Mouse (Mus musculus) layer of hippocampus, adult 11-12 months (tissue): ENCODE results near the gene Fhad1.

Source experiments
- DNase-seq: peaks from one replicate; pipeline ENCODE4 v3.0.0; 2022; ENCODE audit warnings: low spot score

Gene Fhad1

DNA sequence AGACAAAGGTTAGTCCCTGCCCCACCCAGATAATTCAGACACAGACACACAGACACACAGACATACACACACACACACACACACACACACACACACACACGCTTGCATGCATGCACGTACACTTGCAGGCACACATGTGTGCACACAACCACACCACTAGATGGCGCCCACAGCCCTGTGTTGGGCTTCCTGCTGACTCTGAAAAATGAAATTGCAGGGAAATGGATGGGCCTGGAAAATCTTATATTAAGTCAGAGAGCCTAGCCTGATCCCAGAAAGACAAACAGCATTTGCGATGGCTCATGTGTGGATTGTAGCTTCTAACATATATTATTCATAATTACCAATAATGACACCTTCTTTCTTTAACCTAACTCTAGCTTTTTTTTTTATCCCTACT, 38.7 kb downstream of the Fhad1 start:
- DNase-seq, result peak; percentile 53

GRCm38 (mm10) chr4:141964575-141964974, 50.3 kb downstream of the Fhad1 start:
- peak; percentile 85 for DNase-seq

DNA sequence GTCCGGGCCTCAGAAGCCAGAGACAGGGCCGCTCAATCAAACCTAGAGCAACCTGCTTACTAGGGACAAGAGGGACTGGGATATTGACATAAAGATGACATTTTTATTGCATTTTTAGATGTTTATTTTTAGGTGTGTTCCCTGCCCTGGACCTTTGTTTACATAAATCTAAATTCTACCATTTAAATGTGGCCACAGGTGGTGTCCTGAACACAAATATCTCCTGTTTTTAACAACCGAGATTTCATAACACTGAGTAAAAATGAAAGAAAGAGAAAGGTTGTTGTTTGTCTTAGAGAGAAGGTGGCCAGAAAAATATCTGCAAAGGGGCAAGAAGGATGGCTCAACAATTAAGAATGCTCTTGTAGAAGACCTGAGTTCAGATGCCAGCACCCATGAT, 51.0 kb downstream of the Fhad1 start:
- no peak for DNase-seq

DNA sequence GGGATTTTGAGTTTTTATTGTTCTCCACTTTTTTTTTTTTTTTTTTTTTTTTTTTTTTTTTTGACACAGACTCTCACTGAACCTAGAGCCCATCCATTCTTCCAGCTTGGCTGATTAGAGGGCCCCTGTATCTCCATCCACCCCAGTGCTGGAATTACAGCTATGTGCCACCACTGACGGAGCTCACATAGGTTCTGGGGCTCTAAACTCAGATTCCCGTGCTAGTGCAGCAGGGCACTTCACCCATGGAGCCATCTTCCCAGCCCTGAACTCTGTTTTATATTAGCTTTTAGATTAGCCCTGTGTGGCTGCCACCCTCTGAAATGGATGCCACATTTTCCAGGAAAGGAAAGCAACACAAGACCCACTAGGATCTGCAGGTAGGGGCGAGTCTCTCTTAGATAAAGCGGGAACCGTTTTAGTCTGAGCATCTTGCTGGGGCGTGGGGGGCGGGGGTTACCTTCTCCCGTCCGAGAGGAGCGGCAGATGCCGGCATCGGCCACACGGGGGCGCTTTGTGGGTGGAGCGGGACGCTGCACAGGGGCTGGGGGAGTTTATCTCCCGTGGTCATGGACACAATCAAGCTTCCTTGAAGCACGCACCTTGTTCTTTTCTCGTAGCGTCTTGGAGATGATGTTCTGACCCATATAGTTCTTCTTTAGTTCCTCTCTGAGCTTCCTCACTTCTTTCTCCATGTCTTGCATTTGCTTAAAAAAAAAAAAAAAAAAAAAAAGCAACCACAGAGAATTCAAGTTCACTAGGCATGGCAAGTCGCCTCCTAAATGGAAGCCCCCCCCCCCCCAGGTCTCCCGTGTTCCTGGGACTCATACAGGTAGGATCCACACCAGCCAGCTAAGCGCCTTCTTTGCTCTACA, 51.8 kb downstream of the Fhad1 start:
- DNase-seq, result no peak

GRCm38 (mm10) chr4:141960037-141960436, 54.8 kb downstream of the Fhad1 start:
- no peak for DNase-seq

GRCm38 (mm10) chr4:141959615-141960014, 55.3 kb downstream of the Fhad1 start:
- no peak for DNase-seq

DNA sequence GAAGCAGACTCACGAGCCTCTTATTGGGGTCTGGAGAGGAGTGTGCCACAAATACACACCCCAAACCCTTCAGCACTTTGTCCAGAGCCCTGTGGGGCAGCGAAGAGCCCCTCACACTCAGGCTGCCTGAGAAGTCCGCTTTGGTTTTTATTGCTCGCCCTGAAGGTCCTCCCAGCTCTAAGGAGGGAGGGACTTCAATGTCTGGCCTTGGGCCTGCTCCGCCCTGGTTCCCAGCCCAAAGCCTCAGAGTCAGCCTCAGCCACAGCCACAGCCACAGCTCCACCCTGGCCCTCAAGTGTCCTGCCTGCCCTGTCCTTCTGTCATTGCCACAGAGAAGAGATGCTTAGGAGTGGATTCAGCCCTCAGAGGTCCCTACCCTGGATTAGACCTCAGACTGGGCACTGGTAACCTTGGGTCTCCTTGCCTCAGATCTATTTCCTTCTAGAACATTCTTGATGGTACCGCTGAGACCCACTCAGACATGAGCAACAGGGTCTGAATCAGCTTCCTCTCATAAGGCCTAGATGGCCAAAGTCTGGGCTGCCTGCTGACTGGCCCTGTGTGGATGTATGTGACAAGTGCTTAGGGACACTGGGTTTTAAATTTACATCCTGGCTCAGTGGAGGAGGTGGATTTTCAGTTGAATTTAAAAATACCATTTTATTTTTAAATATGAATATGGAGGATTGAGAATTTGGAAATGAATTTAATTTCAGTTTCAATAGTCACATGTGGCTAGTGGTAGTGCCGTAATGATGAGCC, 56.1 kb downstream of the Fhad1 start:
- DNase-seq, result no peak

DNA sequence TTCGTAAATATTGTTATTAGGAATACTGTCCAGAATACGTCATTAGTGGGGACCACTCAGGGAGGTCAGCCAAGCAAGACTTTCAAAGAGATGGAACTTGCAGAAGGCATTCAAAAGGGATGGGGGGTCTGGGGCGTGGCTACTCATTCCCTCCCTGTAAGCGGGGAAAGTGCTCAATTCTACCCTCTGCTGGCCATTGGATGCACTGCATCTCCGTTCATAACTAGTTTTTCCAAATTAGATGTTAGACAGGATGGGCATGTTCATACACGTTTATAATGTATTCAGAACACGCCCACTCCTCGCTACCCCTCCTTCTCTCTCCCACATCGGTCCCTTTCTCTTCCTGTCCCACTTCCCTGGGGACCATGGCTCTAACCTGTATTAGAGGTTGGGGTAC, 56.7 kb downstream of the Fhad1 start:
- DNase-seq, result peak; percentile 86

- DNase-seq, result no peak
Observed at GRCm38 (mm10) chr4:141957740-141958139, 57.1 kb downstream of the Fhad1 start.

- DNase-seq, result no peak
Observed at GRCm38 (mm10) chr4:141956931-141957330, 58.0 kb downstream of the Fhad1 start.

DNA sequence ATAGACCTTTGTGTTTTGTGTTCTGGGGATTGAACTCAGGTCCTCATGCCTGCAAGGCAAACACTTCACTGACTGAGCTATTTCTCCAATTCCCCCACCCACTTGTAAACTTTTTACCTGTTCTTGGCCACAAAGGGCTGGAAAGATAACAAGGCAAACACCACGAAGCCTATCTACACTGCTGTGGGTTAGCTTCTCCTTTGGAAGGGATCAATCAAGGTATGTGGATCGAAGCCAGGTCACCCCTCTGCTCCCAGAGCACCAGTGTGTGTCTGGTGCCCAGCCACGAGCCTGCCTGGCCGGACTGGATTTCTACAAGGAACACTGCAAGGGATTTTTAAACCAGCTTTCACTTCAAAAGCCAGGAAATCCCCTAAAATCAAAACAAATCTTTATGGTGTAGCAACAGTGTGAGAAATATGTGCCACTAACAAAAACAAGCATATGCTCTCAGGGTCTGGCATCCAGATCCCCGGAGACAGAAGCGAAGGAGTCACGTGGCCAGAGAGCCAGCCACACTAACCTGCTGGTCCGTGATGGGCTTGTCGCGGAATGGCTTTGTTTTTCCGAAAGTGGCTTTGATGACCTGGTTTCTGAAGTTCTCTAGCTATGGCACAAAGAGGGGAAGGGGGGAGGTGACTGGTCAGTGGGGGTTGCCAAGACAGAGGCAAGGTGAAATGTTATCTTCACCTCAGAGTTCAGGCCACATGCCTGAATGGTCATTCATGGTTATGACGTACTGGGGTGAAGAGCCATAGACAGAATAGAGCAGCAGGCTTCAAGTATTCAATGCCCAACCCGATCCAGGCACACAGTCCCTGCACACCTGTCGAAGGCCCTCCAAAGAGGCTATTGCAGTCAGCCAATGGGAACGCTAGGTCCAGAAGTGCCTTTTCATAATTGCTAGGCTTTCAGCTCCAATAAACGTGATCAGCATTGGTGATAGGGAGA, 59.8 kb downstream of the Fhad1 start:
- DNase-seq, result no peak

- no peak for DNase-seq
Observed at GRCm38 (mm10) chr4:141953859-141954258, 61.0 kb downstream of the Fhad1 start.

DNA sequence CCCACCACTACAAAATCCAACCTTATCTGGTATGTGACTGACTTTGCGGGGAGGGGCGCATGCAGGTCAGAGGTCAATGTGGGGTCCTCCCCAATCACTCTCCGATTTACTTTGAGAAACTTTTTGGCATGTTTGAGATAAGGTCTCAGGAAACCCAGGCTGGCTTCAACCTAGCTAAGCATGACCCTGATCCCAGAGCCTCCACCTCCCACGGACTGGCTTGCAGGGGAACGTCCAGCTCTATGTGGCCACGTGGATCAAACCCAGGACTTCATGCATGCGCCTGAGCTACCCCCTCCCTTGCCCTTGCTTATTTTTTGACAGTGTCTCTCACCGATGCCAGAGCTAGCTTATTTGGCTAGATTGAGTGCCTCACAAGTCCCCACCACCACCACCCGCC, 61.6 kb downstream of the Fhad1 start:
- no peak for DNase-seq

GRCm38 (mm10) chr4:141952824-141953223, 62.1 kb downstream of the Fhad1 start:
- no peak for DNase-seq

GRCm38 (mm10) chr4:141952114-141952513, 62.8 kb downstream of the Fhad1 start:
- DNase-seq, result peak; percentile 78

DNA sequence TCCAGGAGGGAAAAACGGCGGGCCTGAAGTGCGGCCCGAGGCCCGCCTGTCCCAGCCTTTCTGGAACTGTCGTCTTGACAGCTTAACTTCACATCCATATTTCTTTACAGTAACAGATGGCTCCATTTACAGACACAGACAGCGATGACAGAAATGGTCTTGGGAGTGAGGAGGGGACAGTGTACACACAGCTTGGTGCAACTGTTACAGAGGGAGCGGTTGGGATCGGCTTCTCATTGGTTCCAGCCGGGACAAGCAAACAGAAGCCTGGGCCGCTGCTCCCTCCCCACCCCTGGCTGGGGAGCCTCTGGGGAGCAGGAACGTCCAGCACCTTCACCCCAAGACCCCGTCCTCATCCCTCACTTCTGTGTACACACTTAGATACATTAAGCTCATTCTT, 65.4 kb downstream of the Fhad1 start:
- no peak for DNase-seq

DNA sequence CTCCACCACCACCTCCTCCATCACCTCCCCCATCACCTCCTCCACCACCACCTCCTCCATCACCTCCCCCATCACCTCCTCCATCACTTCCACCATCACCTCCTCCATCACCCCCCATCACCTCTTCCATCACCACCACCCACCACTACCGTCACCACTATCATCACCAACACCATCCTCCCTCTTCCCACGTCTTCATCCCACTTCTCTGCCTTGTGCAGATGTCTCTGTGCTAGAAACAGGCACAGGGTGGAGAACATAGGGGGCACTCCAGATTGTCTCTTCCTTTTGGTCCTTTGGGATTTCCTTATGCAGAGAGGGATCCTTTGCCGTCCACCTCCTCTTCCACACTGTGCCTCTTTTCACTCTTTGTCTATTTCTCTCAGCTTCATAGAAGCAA, 66.1 kb downstream of the Fhad1 start:
- DNase-seq, result no peak

DNA sequence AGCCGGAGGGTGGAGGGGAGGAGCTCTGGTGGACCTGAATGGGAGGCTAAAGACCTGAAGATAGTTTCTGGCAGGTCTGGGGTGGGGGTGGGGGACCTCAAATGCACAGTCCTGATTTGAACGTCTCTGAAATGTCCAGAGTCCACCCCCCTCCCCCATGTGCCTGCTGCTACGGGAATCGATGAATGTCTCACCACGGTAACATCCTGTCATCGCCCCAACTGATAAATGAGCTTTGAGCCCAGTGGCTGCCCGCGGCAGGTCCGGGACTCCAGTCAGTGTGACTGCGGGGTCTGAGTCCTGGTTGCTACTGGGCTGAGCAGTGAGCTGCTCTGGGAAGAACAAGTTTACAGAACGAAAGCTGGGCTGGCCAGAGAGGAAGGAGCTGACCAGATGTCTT, 72.5 kb downstream of the Fhad1 start:
- no peak for DNase-seq

DNA sequence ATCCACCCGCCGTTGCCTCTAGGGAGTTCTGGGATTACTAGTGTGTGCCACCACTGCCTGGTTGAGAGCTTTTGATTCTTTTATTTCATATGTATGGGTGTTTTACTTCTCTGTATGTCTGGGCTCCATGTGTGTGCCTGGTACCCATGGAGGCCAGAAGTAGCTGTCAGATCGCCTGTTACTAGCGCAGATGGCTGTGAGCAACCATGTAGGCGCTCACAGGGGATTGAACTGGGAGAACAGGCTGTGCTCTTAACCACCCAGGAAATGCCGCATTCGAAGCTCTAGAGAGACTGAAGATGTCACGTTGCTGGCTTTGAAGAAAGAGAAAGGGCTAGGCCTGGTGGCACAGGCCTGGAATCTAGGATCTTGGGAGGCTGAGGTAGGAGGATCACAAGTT, 73.6 kb downstream of the Fhad1 start:
- no peak for DNase-seq

DNA sequence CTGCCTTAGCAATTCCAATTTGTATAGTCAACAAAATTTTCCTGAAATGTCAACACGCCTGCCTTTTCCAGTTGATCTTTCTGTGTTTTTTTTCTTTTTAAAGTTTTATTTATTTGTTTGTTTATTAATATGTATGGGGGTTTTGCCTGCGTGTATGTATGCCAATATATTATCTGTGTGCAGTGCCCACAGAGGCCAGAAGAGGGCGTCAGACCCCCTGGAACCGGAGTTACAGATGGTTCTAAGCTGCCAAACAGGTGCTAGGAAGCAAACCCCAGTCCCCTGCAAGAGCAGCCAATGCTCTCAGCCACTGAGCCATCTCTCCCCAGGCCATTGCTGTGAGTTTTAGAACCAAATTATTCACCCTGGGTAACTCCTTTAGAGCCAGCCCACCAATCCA, 76.3 kb downstream of the Fhad1 start:
- no peak for DNase-seq

DNA sequence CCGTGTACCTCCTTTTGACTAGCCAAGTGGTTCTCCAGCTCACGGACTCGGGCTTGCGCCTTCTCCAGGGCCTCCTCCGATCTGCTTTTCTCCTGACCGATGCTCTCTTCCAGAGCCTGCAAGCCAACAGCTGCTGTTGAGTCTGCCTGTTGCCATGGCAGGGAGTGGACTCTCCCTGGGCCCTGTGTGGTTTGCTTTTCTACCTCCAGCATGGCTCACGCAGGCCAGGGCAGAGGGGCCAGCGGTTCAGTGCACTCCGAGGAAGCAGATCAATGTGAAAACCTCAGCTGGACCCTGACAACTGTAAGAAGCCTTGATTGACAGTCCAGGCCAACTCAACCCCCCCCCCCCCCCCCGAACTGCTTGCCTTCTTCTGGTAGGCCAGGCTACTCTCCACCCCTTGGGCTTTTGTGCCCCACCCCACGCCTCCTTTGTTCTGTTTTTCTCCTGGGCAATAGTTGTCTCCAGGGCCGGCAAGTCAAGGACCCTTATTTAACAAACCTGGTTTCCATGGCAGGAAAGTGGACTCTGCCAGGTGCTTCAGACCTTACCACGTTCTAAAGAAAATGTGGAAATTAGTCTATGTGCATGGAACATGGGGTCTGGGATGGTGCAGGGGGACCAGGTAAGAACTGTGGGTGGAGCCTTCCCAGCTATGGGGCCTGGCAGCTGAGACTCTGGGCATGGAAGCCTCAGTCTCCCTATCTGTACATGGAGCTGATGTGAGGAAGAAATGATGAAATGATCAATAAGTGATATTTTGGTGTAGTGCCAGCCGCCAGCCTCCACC, 81.9 kb downstream of the Fhad1 start:
- no peak for DNase-seq
